Mouse (Mus musculus) G1E (cell line): ENCODE measurements around the gene Fmnl2. TPM values are rescaled to one million over a fixed set of nuclear protein-coding genes. Genes with fewer than 3 reads are reported as not detected.

ENCODE experiments used
- ATAC-seq: 2 replicates; pipeline ENCODE4 v1.8.0; 2016; ENCODE audit warnings: mild to moderate bottlenecking; ENCODE audit not compliant: insufficient number of reproducible peaks, poor library complexity, low FRiP score, severe bottlenecking; ENCODE audit errors: extremely low read depth
- DNase-seq: peaks from one replicate; pipeline ENCODE4 v3.0.0; 2012; ENCODE audit warnings: low spot score
- H3K27me3 ChIP-seq: 2 replicates; pipeline ENCODE4 v1.6.1; 2012; ENCODE audit warnings: mild to moderate bottlenecking, low read length, inconsistent platforms; ENCODE audit not compliant: insufficient read depth
- H3K36me3 ChIP-seq: replicated peaks from 2 replicates; pipeline ENCODE3; 2012; ENCODE audit warnings: mild to moderate bottlenecking, inconsistent platforms
- H3K4me1 ChIP-seq: 2 replicates; pipeline ENCODE4 v1.6.1; 2012; ENCODE audit warnings: low read depth, low read length, inconsistent platforms, mixed read lengths; ENCODE audit not compliant: insufficient read depth
- H3K4me3 ChIP-seq: 2 replicates; pipeline ENCODE4 v1.5.1; 2012; ENCODE audit warnings: low read depth, mild to moderate bottlenecking, inconsistent platforms, low read length, moderate library complexity, mixed read lengths
- H3K9me3 ChIP-seq: replicated peaks from 2 replicates; pipeline ENCODE4 v1.6.1; 2012; ENCODE audit warnings: inconsistent platforms
- CTCF ChIP-seq: IDR thresholded peaks from 2 replicates; pipeline ENCODE4 v1.5.1; 2012; ENCODE audit warnings: low read depth, low read length, inconsistent platforms, mixed read lengths
- GATA1 ChIP-seq: IDR thresholded peaks from 2 replicates; pipeline ENCODE4 v1.6.1; 2012; ENCODE audit warnings: borderline replicate concordance, low read length, inconsistent platforms, mixed read lengths
- GATA2 ChIP-seq: IDR thresholded peaks from 2 replicates; pipeline ENCODE4 v1.6.1; 2012; ENCODE audit warnings: low read depth, low read length, inconsistent platforms, borderline replicate concordance
- POLR2AphosphoS5 ChIP-seq: IDR thresholded peaks from 2 replicates; pipeline ENCODE4 v1.6.1; 2012; ENCODE audit warnings: low read depth, low read length, inconsistent platforms; ENCODE audit not compliant: insufficient replicate concordance
- TAL1 ChIP-seq: conservative IDR thresholded peaks from 2 replicates; pipeline ENCODE4 v1.6.1; 2012; ENCODE audit warnings: low read depth, low read length, inconsistent platforms, mixed read lengths
- polyA plus RNA-seq: library from polyadenylated mRNA; stranded (reverse); fragments of >175 nt; gene quantifications from 2 replicates; pipeline ENCODE4 v1.2.3, GENCODE M21; 2012
- total RNA-seq, 2 experiments: library from RNA; stranded (forward) in 1 of 2; stranded (reverse) in 1 of 2; fragments of 200-1000 nt in 1 of 2; fragments of >200 nt in 1 of 2; fragmentation: Nextera tagmentation in 1 of 2; gene quantifications; 2 replicates each; pipeline ENCODE4 v1.2.3; 2014 to 2017

Gene Fmnl2
- total and polyA plus RNA-seq, 3 experiments, result not detected

- TF ChIP-seq TAL1 (no peak), CTCF (no peak), POLR2AphosphoS5 (no peak), GATA1 (no peak), GATA2 (no peak)
- ATAC-seq, result no peak
- no peak overlapping the region for H3K4me3 ChIP-seq
Observed at GRCm38 (mm10) chr2:52955090-52955489, 97.4 kb downstream of the Fmnl2 start.

GRCm38 (mm10) chr2:52955831-52956230 lies 98.2 kb downstream of the Fmnl2 start:
- H3K27me3 ChIP-seq, result no peaks in the 10 kb centered on the region
- ATAC-seq (no peak), DNase-seq (no peak)
- no peaks in the 10 kb centered on the region for H3K36me3 ChIP-seq
- no peak overlapping the region for H3K4me3 ChIP-seq
- no peak for TF ChIP-seq GATA1
- TF ChIP-seq TAL1, result no peak
- TF ChIP-seq GATA2, result no peak
- TF ChIP-seq POLR2AphosphoS5, result no peak
- no peak for TF ChIP-seq CTCF
- no peaks in the 10 kb centered on the region for H3K4me1 ChIP-seq
- no peaks in the 10 kb centered on the region for H3K9me3 ChIP-seq

More at GRCm38 (mm10) chr2:52955090-52955489, 97.4 kb downstream of the Fmnl2 start:
- H3K9me3 ChIP-seq, result no peaks in the 10 kb centered on the region
- 0 out of 2 replicates have a peak, but pooled peaks cover 3% of the 10 kb centered on the region for H3K27me3 ChIP-seq
- no peaks in the 10 kb centered on the region for H3K4me1 ChIP-seq
- H3K36me3 ChIP-seq, result no peaks in the 10 kb centered on the region
- DNase-seq, result no peak

GRCm38 (mm10) chr2:52957771-52958534 lies 100.3 kb downstream of the Fmnl2 start:
- Histone ChIP-seq H3K36me3 (no peaks in the 10 kb centered on the region), H3K4me1 (no peaks in the 10 kb centered on the region), H3K4me3 (no peak overlapping the region), H3K27me3 (no peaks in the 10 kb centered on the region), H3K9me3 (no peaks in the 10 kb centered on the region)
- DNase-seq, result no peak
- TF ChIP-seq TAL1, result no peak
- no peak for TF ChIP-seq CTCF
- no peak for TF ChIP-seq GATA1
- no peak for TF ChIP-seq GATA2
- no peak for TF ChIP-seq POLR2AphosphoS5
- ATAC-seq, result no peak

GRCm38 (mm10) chr2:52958535-52959290 lies 101.1 kb downstream of the Fmnl2 start:
- Histone ChIP-seq H3K4me1 (no peaks in the 10 kb centered on the region), H3K36me3 (no peaks in the 10 kb centered on the region), H3K9me3 (no peaks in the 10 kb centered on the region), H3K27me3 (no peaks in the 10 kb centered on the region), H3K4me3 (no peak overlapping the region)
- no peak for DNase-seq
- ATAC-seq, result no peak
- TF ChIP-seq GATA2 (no peak), POLR2AphosphoS5 (no peak), CTCF (no peak), TAL1 (no peak), GATA1 (no peak)

GRCm38 (mm10) chr2:52959291-52959621 lies 101.6 kb downstream of the Fmnl2 start:
- Histone ChIP-seq H3K4me3 (no peak overlapping the region), H3K27me3 (no peaks in the 10 kb centered on the region), H3K36me3 (no peaks in the 10 kb centered on the region), H3K9me3 (no peaks in the 10 kb centered on the region), H3K4me1 (no peaks in the 10 kb centered on the region)
- ATAC-seq (no peak), DNase-seq (no peak)
- TF ChIP-seq TAL1 (no peak), GATA1 (no peak), GATA2 (no peak), POLR2AphosphoS5 (no peak), CTCF (no peak)

GRCm38 (mm10) chr2:52959982-52960381 lies 102.3 kb downstream of the Fmnl2 start:
- no peaks in the 10 kb centered on the region for H3K9me3 ChIP-seq
- H3K27me3 ChIP-seq, result no peaks in the 10 kb centered on the region
- no peaks in the 10 kb centered on the region for H3K36me3 ChIP-seq
- H3K4me1 ChIP-seq, result no peaks in the 10 kb centered on the region
- ATAC-seq, result no peak
- TF ChIP-seq TAL1 (no peak), GATA2 (no peak), CTCF (no peak), GATA1 (no peak), POLR2AphosphoS5 (no peak)
- DNase-seq, result no peak
- no peak overlapping the region for H3K4me3 ChIP-seq
